Mouse (Mus musculus) kidney, embryonic 14.5 days (tissue): ENCODE data around the gene Il12a. TPM values are rescaled to one million over a fixed set of nuclear protein-coding genes. Genes with fewer than 3 reads are reported as not detected.

Experiments used
- ATAC-seq: fragments of 200-750 bp; cut with Nextera tagmentation; 2 replicates; pipeline ENCODE4 v1.8.0; 2017; ENCODE audit warnings: moderate number of reproducible peaks, mild to moderate bottlenecking, moderate TSS enrichment, moderate library complexity; ENCODE audit not compliant: low FRiP score, low TSS enrichment
- H3K27ac ChIP-seq: fragments of 300-500 bp; sonication (generic); 2 replicates; pipeline ENCODE4 v1.5.1; 2014; ENCODE audit warnings: low read depth, mild to moderate bottlenecking, low read length, moderate library complexity, mixed read lengths
- H3K27me3 ChIP-seq: fragments of 300-500 bp; sonication (generic); 2 replicates; pipeline ENCODE4 v1.6.1; 2014; ENCODE audit warnings: mild to moderate bottlenecking, low read length; ENCODE audit not compliant: control insufficient read depth, insufficient read depth
- H3K36me3 ChIP-seq: fragments of 300-500 bp; sonication (generic); 2 replicates; pipeline ENCODE4 v1.6.1; 2014; ENCODE audit warnings: low read length, mixed read lengths; ENCODE audit not compliant: control insufficient read depth, insufficient read depth
- H3K4me1 ChIP-seq: fragments of 300-500 bp; sonication (generic); 2 replicates; pipeline ENCODE4 v1.6.1; 2014; ENCODE audit warnings: low read length, mixed read lengths; ENCODE audit not compliant: control insufficient read depth, insufficient read depth
- H3K4me2 ChIP-seq: fragments of 300-500 bp; sonication (generic); replicated peaks from 2 replicates; pipeline ENCODE4 v1.6.1; 2014; ENCODE audit warnings: low read depth, mild to moderate bottlenecking, low read length
- H3K4me3 ChIP-seq: fragments of 300-500 bp; sonication (generic); 2 replicates; pipeline ENCODE4 v1.5.1; 2014; ENCODE audit warnings: mild to moderate bottlenecking, low read length
- H3K9ac ChIP-seq: fragments of 300-500 bp; sonication (generic); 2 replicates; pipeline ENCODE4 v1.6.1; 2014; ENCODE audit warnings: low read depth, mild to moderate bottlenecking, low read length, moderate library complexity
- H3K9me3 ChIP-seq: fragments of 300-500 bp; sonication (generic); 2 replicates; pipeline ENCODE4 v1.6.1; 2016; ENCODE audit warnings: low read length; ENCODE audit not compliant: control insufficient read depth
- WGBS: fragments of 180-500 bp; shearing (Covaris S2); extraction: QIAGEN DNeasy Blood & Tissue Kit; methylation state at CpG from one replicate; pipeline ENCODE4 v1.1.7; 2014; 5-methylcytosine and 5-hydroxymethylcytosine counted together
- polyA plus RNA-seq: library from polyadenylated mRNA; unstranded; fragments of >200 nt; fragmentation: Nextera tagmentation; extraction: Ambion mirVana; gene quantifications from 2 replicates; pipeline ENCODE4 v1.2.1, GENCODE M21; 2014

Gene Il12a
- polyA plus RNA-seq, 1 experiment from 2014 or later = 0.47 TPM

DNA sequence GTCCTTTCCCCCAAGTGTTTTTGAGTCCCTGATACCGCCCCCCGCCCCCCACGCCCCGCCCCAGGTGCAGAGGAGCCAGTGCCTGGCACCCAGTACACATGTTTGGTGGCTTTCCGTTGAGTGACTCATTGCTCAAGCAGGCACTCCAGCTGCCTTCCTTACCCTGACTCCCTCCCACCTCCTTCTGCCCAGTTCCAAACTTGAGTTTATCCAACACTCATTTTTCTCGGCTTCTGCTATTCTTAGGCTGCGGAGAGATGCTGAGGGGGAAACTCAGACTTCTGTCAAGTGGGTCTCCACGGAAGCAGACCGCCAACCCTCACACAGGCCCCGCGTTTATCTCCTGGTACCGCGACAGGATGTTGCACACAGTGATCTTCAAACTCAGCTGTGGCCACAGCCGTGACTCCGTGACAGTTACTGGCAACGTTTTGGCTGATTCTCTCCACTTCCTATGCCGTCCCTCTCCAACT lies 13.6 kb upstream of the Il12a start:
- Histone ChIP-seq H3K27ac (no peak overlapping the region; the same call in 1 of the 2 replicates), H3K4me1 (no peaks in the 10 kb centered on the region), H3K9me3 (no peaks in the 10 kb centered on the region), H3K27me3 (no peaks in the 10 kb centered on the region), H3K9ac (no peak overlapping the region), H3K4me2 (peak overlapping the region; percentile 29), H3K4me3 (no peak overlapping the region), H3K36me3 (no peaks in the 10 kb centered on the region)
- peak; percentile 62; the same call in 1 of the 2 replicates for ATAC-seq
- WGBS = 42% methylated on average over 17 of the region's 17 CpGs

- H3K4me2 ChIP-seq = no peak overlapping the region
- no peaks in the 10 kb centered on the region for H3K4me1 ChIP-seq
- no peak overlapping the region for H3K4me3 ChIP-seq
- no peaks in the 10 kb centered on the region for H3K27me3 ChIP-seq
- no peak overlapping the region for H3K27ac ChIP-seq
- WGBS = 82% methylated on average over 9 of the region's 9 CpGs
- no peaks in the 10 kb centered on the region for H3K36me3 ChIP-seq
- H3K9ac ChIP-seq = no peak overlapping the region
- H3K9me3 ChIP-seq = no peaks in the 10 kb centered on the region
- no peak for ATAC-seq
Measured at GRCm38 (mm10) chr3:68678805-68679585, 11.4 kb upstream of the Il12a start.

DNA sequence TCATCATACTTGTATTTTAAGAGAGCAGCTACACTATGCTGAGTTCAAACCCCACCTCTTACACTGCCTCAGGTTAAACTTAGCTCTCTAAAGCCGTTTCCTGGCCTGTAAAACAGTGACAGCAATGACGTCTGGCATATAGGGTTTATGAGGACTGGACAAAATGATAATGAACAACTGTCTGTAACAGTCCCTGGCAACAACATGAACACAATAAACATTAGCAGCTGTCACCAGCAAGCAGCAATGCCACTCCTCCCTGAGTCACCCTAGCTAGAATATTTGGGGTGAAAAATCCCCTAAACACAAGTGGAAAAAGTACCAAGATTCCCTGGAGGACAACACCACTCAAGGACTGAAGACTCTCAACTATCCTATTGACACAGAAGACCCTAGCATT lies 6.9 kb upstream of the Il12a start:
- no peaks in the 10 kb centered on the region for H3K4me1 ChIP-seq
- no peaks in the 10 kb centered on the region for H3K9me3 ChIP-seq
- WGBS = 46% methylated on average over 2 of the region's 2 CpGs
- ATAC-seq = no peak
- H3K27me3 ChIP-seq = no peaks in the 10 kb centered on the region
- H3K4me2 ChIP-seq = no peak overlapping the region
- H3K4me3 ChIP-seq = no peak overlapping the region
- no peaks in the 10 kb centered on the region for H3K36me3 ChIP-seq
- no peak overlapping the region for H3K27ac ChIP-seq
- no peak overlapping the region for H3K9ac ChIP-seq

- no peak overlapping the region for H3K4me2 ChIP-seq
- no peak overlapping the region for H3K9ac ChIP-seq
- H3K9me3 ChIP-seq = no peaks in the 10 kb centered on the region
- no peaks in the 10 kb centered on the region for H3K36me3 ChIP-seq
- 82% methylated on average over 1 of the region's 1 CpGs for WGBS
- ATAC-seq = no peak
- no peaks in the 10 kb centered on the region for H3K4me1 ChIP-seq
- no peaks in the 10 kb centered on the region for H3K27me3 ChIP-seq
- no peak overlapping the region for H3K4me3 ChIP-seq
- H3K27ac ChIP-seq = no peak overlapping the region
Measured at GRCm38 (mm10) chr3:68684207-68684606, 6.2 kb upstream of the Il12a start.

DNA sequence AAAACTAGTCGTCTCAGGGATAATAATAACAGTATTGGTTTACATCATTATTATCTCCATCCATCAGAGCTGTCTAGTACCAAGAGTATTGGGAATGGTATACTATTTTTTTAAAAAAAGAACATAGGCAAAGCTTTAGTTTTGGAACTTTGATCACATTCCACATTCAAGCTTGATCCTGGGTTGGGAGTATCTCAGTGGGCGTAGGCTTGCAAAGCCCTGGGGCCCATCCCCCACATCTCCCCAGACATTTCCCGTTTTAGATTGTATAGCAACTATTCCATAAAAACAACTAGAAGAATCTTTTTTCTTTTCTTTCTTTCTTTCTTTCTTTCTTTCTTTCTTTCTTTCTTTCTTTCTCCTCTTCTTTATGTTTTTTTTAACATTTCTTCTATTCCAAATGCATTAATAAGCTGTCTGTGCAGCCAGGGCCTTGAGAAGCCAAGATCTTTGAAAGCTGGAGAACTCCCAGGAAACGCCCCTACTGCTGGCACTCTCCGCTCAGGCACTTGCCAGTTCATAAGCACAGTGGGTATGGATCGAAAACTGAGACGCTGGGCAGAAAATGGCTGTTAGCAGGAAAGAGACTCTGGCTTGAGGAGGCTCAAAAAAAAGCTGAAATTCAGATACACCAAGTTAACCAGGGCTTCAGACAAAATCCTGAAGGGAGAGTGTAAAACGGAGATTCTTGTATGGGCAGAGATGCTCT lies 3.4 kb upstream of the Il12a start:
- Histone ChIP-seq H3K4me2 (no peak overlapping the region), H3K4me3 (no peak overlapping the region), H3K27ac (no peak overlapping the region), H3K4me1 (no peaks in the 10 kb centered on the region), H3K36me3 (no peaks in the 10 kb centered on the region), H3K9me3 (no peaks in the 10 kb centered on the region), H3K9ac (no peak overlapping the region), H3K27me3 (no peaks in the 10 kb centered on the region)
- 71% methylated on average over 8 of the region's 8 CpGs for WGBS
- ATAC-seq = no peak

GRCm38 (mm10) chr3:68689346-68689745 lies 1.1 kb upstream of the Il12a start:
- H3K9ac ChIP-seq = no peak overlapping the region
- H3K9me3 ChIP-seq = no peaks in the 10 kb centered on the region
- H3K4me2 ChIP-seq = no peak overlapping the region
- no peak overlapping the region for H3K4me3 ChIP-seq
- H3K27ac ChIP-seq = no peak overlapping the region
- no peaks in the 10 kb centered on the region for H3K27me3 ChIP-seq
- 0 out of 2 replicates have a peak, but pooled peaks cover 4% of the 10 kb centered on the region for H3K4me1 ChIP-seq
- no peaks in the 10 kb centered on the region for H3K36me3 ChIP-seq
- ATAC-seq = no peak
- WGBS = 32% methylated on average over 7 of the region's 7 CpGs

DNA sequence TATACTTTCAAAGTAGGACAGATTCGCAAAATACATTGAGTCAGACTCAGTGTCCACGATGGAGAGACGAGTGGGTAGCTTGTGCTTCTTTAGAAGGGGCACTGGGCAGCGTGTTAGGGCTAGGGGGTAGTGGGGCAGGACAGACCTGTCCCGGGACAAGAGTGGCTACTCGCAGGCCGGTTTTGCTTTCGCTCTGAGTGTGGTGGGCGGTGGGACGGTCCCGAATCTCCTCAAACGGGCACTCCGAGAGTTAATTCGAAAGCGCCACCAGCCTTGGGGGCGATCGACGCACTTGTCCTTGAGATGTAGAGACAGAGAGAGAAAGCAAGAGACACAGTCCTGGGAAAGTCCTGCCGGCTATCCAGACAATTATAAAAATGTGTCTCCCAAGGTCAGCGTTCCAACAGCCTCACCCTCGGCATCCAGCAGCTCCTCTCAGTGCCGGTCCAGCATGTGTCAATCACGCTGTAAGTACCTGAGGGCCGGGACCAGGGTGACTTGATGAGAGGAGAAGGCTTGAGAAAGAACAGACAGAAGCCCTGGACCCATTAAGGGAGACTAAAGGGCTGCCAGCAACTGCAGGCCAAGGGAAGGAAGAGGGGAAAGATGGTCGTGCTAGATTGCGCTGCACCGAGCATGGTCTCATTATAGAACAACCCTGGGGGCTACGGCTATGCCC lies 795 bp downstream of the Il12a start:
- H3K9ac ChIP-seq = no peak overlapping the region
- H3K9me3 ChIP-seq = no peaks in the 10 kb centered on the region
- 0 out of 2 replicates have a peak, but pooled peaks cover 4% of the 10 kb centered on the region for H3K4me1 ChIP-seq
- no peak overlapping the region for H3K4me2 ChIP-seq
- no peaks in the 10 kb centered on the region for H3K36me3 ChIP-seq
- no peaks in the 10 kb centered on the region for H3K27me3 ChIP-seq
- H3K27ac ChIP-seq = no peak overlapping the region
- no peak for ATAC-seq
- WGBS = 79% methylated on average over 28 of the region's 28 CpGs
- H3K4me3 ChIP-seq = no peak overlapping the region

DNA sequence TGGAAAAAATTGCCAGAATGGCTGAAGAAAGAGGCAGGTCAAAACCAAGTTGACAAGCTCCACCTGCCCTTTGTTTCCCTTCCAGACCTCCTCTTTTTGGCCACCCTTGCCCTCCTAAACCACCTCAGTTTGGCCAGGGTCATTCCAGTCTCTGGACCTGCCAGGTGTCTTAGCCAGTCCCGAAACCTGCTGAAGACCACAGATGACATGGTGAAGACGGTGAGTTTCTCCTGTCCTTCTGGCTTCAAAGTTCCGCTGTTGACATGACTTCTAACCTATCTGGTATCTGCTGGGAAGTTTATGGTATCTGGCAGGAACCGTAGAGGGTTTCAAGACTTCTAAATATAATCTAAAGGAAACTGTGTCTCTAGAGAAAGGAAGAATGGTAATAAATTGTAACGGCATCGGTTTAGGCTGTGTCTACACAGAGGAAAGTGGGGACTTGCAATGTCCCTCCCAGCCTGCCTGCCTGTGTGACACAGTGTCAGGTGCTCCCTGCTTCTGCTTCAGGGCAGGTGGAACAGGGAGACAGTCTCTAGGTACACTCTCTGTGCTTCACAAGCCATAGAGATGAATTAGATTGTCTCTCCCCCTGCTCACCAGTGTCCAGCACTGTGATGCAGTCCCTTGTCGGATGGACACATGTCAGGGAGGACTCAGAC lies 1.6 kb downstream of the Il12a start:
- Histone ChIP-seq H3K4me2 (no peak overlapping the region), H3K9me3 (no peaks in the 10 kb centered on the region), H3K36me3 (no peaks in the 10 kb centered on the region), H3K9ac (no peak overlapping the region), H3K27me3 (no peaks in the 10 kb centered on the region), H3K4me3 (no peak overlapping the region), H3K27ac (no peak overlapping the region), H3K4me1 (0 out of 2 replicates have a peak, but pooled peaks cover 4% of the 10 kb centered on the region)
- ATAC-seq = peak; percentile 47; the same call in 1 of the 2 replicates
- WGBS = 49% methylated on average over 7 of the region's 7 CpGs
